Mouse (Mus musculus) midbrain, embryonic 12.5 days (tissue): ENCODE measurements around the gene Slbp. TPM values are rescaled to one million over a fixed set of nuclear protein-coding genes. Genes with fewer than 3 reads are reported as not detected.

Experiments
- ATAC-seq: fragments of 200-750 bp; cut with Nextera tagmentation; 2 replicates; pipeline ENCODE4 v1.8.0; 2017; ENCODE audit warnings: low read depth, moderate TSS enrichment, moderate library complexity; ENCODE audit not compliant: low FRiP score
- H3K27ac ChIP-seq: fragments of 300-500 bp; sonication (generic); replicated peaks from 2 replicates; pipeline ENCODE4 v1.5.1; 2016; ENCODE audit warnings: mild to moderate bottlenecking
- H3K27me3 ChIP-seq: fragments of 300-500 bp; sonication (generic); 2 replicates; pipeline ENCODE4 v1.6.1; 2016; ENCODE audit warnings: mild to moderate bottlenecking
- H3K36me3 ChIP-seq: fragments of 300-500 bp; sonication (generic); 2 replicates; pipeline ENCODE4 v1.6.1; 2016
- H3K4me1 ChIP-seq: fragments of 300-500 bp; sonication (generic); 2 replicates; pipeline ENCODE4 v1.6.1; 2016
- H3K4me2 ChIP-seq: fragments of 300-500 bp; sonication (generic); replicated peaks from 2 replicates; pipeline ENCODE4 v1.6.1; 2016; ENCODE audit warnings: mild to moderate bottlenecking, moderate library complexity
- H3K4me3 ChIP-seq: fragments of 300-500 bp; sonication (generic); 2 replicates; pipeline ENCODE4 v1.5.1; 2016; ENCODE audit warnings: mild to moderate bottlenecking
- H3K9ac ChIP-seq: fragments of 300-500 bp; sonication (generic); replicated peaks from 2 replicates; pipeline ENCODE4 v1.6.1; 2016; ENCODE audit warnings: mild to moderate bottlenecking, moderate library complexity
- H3K9me3 ChIP-seq: fragments of 300-500 bp; sonication (generic); 2 replicates; pipeline ENCODE4 v1.6.1; 2016; ENCODE audit warnings: mild to moderate bottlenecking
- WGBS: fragments of 180-500 bp; shearing (Covaris S2); methylation state at CpG from one replicate; pipeline ENCODE4 v1.1.7; 2016; 5-methylcytosine and 5-hydroxymethylcytosine counted together
- polyA plus RNA-seq: library from polyadenylated mRNA; unstranded; fragments of >200 nt; fragmentation: Nextera tagmentation; extraction: Ambion mirVana; gene quantifications from 2 replicates; pipeline ENCODE4 v1.2.1, GENCODE M21; 2016

The Slbp gene
- polyA plus RNA-seq = 231 TPM in 2 replicates

DNA sequence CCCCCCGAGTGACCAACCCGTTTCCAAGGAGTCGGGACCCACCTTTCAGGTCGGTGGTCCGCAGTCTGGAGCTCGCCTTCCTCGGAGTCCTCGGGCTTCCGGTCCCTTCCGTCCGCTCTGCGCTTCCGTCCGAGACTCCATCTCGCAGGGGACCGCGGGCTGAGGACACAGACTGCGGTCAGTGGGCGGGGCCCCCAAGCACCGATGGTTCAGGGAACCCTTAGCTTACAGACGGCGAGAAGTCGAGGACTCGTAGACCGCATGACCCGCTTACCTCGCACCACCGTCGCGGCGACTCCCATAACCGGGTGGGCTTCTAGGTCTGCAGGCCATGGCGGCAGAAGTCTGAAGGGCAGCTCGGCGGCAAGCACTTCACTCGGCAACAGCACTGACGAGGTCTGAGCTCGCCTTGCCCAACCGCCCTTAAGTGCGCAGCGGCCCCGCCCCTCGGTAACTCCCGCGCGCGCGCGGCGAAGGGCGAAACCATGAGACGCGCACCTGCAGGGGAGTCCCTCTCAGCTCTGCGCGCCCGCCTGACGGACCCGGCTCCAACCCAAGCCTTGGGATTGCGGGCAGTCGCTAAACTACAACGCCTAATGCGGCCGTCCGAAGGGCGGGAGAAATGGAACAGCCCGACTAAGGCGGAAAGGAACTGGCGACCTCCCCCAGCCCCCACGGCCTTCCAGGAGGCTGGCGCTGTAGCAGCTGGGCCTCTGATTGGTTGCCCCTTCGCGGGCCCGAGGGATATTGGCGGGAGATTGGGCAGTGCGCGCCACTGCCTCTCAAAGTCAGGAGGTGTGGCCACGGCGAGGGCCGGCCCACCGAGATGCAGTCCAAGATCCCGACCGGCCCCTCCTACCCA, at the start of gene Slbp:
Gene Slbp, minus strand, starts transcription at position 654 of the 862 bp plus-strand sequence.
- Histone ChIP-seq H3K27me3 (no peaks in the 10 kb centered on the region), H3K4me3 (peak within 1 kb of the TSS; percentile 82), H3K9me3 (no peaks in the 10 kb centered on the region), H3K4me2 (peak within 1 kb of the TSS; percentile 77), H3K9ac (peak within 1 kb of the TSS; percentile 89), H3K36me3 (peaks cover 48% of the 10 kb centered on the region), H3K27ac (peak within 1 kb of the TSS; percentile 97), H3K4me1 (peaks cover 40% of the 10 kb centered on the region)
- ATAC-seq = peak; percentile 96
- under 1% methylated on average over 82 of the region's 82 CpGs for WGBS

DNA sequence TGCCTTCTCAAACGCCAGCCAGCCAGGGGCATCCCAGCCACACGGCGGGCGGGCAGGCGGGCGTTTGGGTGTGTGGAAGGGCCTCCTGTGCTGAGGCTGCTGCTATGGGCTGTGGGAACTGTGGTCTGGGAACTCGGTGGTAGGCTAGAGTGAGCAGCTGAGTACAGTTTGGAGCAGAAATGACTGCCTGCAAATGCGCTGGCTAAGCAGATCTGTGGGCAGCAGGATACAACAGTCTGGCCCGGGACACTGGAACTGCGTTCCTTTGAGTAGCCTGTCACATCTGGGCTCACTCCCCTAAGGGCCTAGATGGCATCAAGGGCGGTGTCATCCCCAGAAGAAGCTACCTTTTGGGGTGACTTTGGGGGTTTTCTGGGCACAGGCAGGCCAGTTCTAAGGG, 49.5 kb upstream of the Slbp start:
- Histone ChIP-seq H3K9me3 (no peaks in the 10 kb centered on the region), H3K4me1 (peaks cover 86% of the 10 kb centered on the region), H3K4me3 (no peak overlapping the region), H3K36me3 (no peaks in the 10 kb centered on the region), H3K27me3 (peaks cover 78% of the 10 kb centered on the region), H3K9ac (no peak overlapping the region), H3K4me2 (no peak overlapping the region), H3K27ac (no peak overlapping the region)
- no peak for ATAC-seq
- 89% methylated on average over 11 of the region's 11 CpGs for WGBS

DNA sequence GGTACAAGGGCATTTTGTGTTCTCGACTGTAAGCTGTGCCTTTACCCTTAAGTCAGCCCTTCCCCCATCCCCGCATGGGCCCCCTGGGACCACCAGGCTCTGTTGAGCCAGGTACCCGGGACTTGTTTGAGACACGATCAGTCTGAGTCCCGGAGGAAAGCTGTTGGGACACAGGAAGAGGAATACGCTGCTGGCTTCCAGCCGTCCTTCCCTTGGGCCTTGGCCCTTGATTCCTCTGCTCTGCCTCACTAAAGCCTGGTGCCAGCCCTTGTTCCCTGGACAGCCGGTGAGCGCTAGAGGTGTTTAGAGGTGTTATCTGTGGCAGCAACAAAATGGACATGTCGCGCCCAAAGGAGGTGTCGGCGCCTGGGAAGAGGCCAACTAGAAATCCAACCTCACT, 47.6 kb upstream of the Slbp start:
- Histone ChIP-seq H3K36me3 (no peaks in the 10 kb centered on the region), H3K4me2 (no peak overlapping the region), H3K4me1 (peaks cover 86% of the 10 kb centered on the region), H3K9ac (no peak overlapping the region), H3K27me3 (peaks cover 82% of the 10 kb centered on the region), H3K9me3 (no peaks in the 10 kb centered on the region), H3K27ac (no peak overlapping the region), H3K4me3 (no peak overlapping the region)
- no peak for ATAC-seq
- WGBS = 50% methylated on average over 13 of the region's 13 CpGs

DNA sequence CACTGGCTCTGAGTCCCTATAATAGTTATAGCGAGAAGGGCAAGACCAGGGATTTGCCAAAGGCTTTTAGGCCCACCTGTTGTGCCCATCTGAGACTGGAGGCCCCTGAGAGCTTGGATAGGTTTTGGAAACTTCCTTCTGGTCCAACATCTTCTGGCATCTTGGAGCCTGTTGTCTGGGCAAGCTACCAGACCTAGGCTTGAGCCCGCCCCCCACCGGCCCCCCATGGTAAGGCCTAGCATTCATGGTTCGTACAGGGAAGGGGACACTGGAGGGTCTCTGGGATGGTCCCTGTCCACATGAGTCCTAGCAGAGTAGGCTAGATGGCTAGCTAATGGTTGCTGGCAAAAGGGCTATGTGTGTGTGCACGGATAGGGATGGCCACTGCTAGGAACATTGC, 46.3 kb upstream of the Slbp start:
- no peaks in the 10 kb centered on the region for H3K9me3 ChIP-seq
- peak overlapping the region; percentile 52 for H3K27ac ChIP-seq
- H3K4me3 ChIP-seq = no peak overlapping the region
- WGBS = 83% methylated on average over 5 of the region's 5 CpGs
- no peak for ATAC-seq
- H3K27me3 ChIP-seq = peaks cover 92% of the 10 kb centered on the region
- no peak overlapping the region for H3K4me2 ChIP-seq
- H3K36me3 ChIP-seq = no peaks in the 10 kb centered on the region
- H3K4me1 ChIP-seq = peaks cover 86% of the 10 kb centered on the region
- H3K9ac ChIP-seq = no peak overlapping the region

DNA sequence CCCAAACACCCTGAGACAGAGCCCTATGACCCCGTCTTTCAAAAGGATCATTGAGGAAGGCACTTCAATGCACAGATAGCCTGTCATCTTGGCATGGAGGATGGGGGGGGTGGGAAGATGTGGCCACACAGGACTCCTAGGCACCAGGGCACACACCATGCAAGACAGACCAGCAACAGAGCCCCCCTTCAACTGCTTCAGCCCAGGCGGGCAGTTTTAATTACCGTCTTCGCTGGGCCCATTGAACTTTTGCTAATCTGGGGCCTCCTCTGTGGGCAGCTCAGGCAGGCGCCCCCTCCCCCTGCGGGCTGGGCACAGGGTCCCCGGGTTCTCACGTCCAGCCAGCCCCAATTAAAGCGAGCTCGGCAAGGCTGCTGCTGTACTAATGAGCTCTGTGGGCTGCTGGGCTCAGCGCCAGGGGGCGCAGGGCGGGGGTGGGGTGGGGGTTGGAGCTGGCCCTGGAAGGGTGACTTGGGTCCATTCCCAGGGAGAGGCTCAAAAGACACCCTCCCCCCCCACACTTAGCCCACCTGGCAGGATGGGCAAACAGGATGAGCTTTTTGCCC, 45.7 kb upstream of the Slbp start:
- no peaks in the 10 kb centered on the region for H3K36me3 ChIP-seq
- 0 out of 2 replicates have a peak overlapping the region, but pooled peaks have one; percentile 13 for H3K4me2 ChIP-seq
- H3K9ac ChIP-seq = no peak overlapping the region
- peak; percentile 13; the same call in 1 of the 2 replicates for ATAC-seq
- no peak overlapping the region for H3K4me3 ChIP-seq
- 9% methylated on average over 12 of the region's 13 CpGs for WGBS
- peaks cover 88% of the 10 kb centered on the region for H3K4me1 ChIP-seq
- peak overlapping the region; percentile 52 for H3K27ac ChIP-seq
- peaks cover 94% of the 10 kb centered on the region for H3K27me3 ChIP-seq
- H3K9me3 ChIP-seq = no peaks in the 10 kb centered on the region

DNA sequence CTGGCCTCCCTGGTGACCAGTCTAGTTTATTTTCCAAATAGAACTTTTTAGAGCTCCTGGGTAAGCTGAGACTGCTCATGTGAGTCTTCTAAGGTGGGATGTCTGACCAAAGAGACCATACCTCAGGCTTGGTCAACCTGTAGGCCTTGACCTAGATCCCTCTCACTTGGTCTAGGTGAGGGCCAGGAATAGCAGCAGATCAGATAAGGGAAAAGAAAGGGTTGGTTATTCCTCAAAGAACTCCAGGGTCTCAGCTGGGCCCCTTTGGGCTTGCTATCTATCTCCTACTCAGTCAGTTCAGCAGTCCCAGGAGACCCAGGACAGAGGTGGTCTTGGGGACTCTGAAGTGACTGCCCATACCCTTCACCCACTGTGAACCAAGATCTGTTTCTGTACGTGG, 45.2 kb upstream of the Slbp start:
- 5% methylated on average over 1 of the region's 1 CpGs for WGBS
- Histone ChIP-seq H3K27me3 (peaks cover 94% of the 10 kb centered on the region), H3K4me2 (0 out of 2 replicates have a peak overlapping the region, but pooled peaks have one; percentile 13), H3K4me3 (no peak overlapping the region), H3K4me1 (peaks cover 92% of the 10 kb centered on the region), H3K9me3 (no peaks in the 10 kb centered on the region), H3K27ac (peak overlapping the region; percentile 52; the same call in 1 of the 2 replicates), H3K36me3 (no peaks in the 10 kb centered on the region), H3K9ac (no peak overlapping the region)
- no peak for ATAC-seq

DNA sequence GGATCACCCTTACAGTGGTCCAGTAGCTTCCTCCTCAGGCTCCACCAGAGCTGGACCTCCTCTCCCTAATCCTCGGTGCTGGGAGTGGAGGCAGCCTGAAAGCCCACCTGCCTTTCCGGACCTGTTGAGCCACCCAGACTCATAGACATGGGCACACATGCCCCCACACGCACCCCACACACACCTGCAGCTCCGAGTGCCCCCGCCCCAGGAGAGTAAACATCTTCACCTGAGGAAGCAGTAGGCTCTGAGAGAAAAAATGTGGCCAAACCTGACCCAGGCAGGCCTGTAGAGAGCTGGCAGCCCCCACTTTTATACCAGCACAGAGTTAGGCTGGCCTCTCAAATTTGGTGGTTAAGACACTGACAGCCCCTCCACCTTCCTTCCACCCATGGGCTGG, 44.1 kb upstream of the Slbp start:
- H3K27ac ChIP-seq = peak overlapping the region; percentile 92
- 35% methylated on average over 5 of the region's 5 CpGs for WGBS

DNA sequence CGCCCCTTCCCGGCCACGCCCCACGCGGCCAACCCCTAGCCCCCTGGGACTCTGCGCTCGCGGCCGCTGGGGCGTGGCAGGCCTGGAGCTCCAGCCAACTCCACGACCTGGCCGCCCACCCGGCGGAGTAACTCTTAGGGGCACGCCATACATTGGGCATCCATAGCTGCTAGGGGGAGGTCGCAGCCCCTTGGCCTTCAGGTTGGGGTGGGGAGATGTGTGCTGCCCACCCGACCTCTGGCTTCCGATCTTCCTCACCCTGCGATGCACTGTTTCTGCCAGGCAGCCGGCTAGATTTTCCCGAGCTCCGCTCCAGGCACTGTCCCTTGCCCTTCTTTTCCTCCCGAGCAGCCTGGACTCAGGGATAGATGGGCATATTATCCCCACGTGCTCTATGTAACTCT, 43.3 kb upstream of the Slbp start:
- no peaks in the 10 kb centered on the region for H3K9me3 ChIP-seq
- WGBS = 2% methylated on average over 24 of the region's 24 CpGs
- peaks cover 92% of the 10 kb centered on the region for H3K27me3 ChIP-seq
- H3K9ac ChIP-seq = peak overlapping the region; percentile 54
- peak overlapping the region; percentile 68 for H3K4me2 ChIP-seq
- H3K27ac ChIP-seq = peak overlapping the region; percentile 92
- peak overlapping the region; percentile 41 for H3K4me3 ChIP-seq
- ATAC-seq = peak; percentile 5; the same call in 1 of the 2 replicates
- H3K36me3 ChIP-seq = no peaks in the 10 kb centered on the region
- H3K4me1 ChIP-seq = peaks cover 94% of the 10 kb centered on the region

More for the DNA sequence above, 44.1 kb upstream of the Slbp start:
- Histone ChIP-seq H3K27me3 (peaks cover 93% of the 10 kb centered on the region), H3K4me2 (peak overlapping the region; percentile 68), H3K9me3 (no peaks in the 10 kb centered on the region), H3K4me3 (no peak overlapping the region), H3K9ac (no peak overlapping the region), H3K4me1 (peaks cover 96% of the 10 kb centered on the region), H3K36me3 (no peaks in the 10 kb centered on the region)
- no peak for ATAC-seq

DNA sequence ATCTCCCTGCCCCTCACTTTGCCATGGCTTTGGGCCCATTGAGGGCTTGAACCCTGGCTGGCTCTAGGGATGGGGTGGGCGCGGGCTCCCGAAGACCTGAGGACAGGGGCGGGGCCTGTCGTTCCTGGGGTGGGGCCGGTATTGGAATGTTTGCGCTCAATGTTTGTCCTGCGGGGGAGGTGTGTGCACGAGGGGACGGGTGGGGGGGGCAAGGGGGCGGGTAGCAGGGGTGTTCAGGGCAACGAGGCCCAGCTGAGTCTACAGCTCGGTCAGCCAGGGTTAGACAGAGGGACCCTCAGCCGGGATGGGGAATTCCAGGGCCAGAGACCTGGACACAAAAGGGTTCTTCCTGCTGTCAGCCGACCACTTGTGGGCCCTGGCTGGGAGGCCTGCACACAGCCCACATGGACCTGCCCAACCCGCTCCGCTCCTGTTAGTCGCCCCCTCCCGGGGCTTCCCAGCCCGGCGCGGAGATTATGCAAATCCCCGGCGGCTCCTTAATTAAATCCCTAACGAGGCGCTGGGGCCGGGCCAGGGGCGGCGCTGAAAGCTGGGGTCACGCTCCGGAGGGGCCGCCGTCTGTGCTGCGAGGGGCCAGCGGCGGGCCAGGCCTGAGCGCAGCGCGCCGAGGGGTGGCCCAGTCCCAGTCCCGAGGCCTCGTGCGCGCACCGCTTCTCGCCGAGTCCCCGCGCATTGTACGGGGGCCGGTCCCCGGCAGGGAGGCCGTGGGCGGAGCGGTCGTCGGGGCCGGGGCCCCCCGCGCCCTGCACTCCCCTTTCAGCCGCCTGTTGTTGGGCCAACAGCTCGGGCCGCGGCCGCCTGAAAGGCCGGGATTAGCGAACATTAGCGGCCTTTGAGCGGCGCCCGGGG, 42.7 kb upstream of the Slbp start:
- H3K27me3 ChIP-seq = peaks cover 92% of the 10 kb centered on the region
- peak overlapping the region; percentile 54 for H3K9ac ChIP-seq
- H3K4me3 ChIP-seq = peak overlapping the region; percentile 41
- H3K4me2 ChIP-seq = peak overlapping the region; percentile 68
- no peaks in the 10 kb centered on the region for H3K9me3 ChIP-seq
- peak overlapping the region; percentile 92 for H3K27ac ChIP-seq
- H3K4me1 ChIP-seq = peaks cover 94% of the 10 kb centered on the region
- H3K36me3 ChIP-seq = no peaks in the 10 kb centered on the region
- 1% methylated on average over 54 of the region's 71 CpGs for WGBS
- peak; percentile 88 for ATAC-seq

DNA sequence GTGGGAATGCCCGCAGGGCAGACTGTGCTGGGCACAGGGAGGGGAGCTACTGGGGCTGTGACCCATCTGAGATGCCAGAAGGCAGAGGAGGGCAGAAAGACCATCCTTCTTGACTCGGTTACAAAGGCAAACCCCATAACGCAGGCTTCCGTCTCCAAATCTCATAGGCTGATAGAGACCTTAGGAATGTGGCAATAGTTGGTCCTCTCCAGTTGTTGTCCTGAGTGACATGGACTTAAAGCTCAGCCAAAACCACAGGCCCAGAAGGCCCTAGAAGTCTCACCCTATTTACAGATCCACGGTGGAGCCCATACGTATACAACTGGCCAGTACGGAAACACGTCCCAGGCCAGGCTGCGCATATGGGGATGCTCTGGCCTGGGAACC, 42.1 kb upstream of the Slbp start:
- WGBS = 28% methylated on average over 9 of the region's 9 CpGs

DNA sequence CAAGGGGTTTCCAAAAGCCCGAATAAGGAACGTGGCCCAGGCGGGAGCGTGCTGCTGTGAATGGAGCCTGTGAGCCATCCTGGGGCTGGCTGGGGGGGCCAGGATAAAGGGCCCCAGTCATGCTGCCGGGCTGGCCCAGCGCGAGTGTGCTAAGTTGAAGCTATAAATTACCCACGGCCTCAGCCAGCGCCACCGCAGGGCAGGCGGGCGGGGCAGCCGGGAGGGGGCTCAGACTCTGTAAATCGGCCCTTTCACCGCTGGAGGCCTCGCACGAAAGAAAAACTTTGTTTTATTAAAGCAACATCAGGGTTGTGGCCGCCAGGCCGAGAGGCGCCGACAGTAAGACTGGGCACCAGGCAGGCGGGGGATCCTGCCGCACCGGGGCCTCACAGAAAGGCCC, 40.0 kb upstream of the Slbp start:
- no peak overlapping the region for H3K4me3 ChIP-seq
- peak overlapping the region; percentile 8; the same call in 1 of the 2 replicates for H3K9ac ChIP-seq
- WGBS = 2% methylated on average over 24 of the region's 24 CpGs
- peak overlapping the region; percentile 32 for H3K4me2 ChIP-seq
- peaks cover 86% of the 10 kb centered on the region for H3K27me3 ChIP-seq
- peaks cover 94% of the 10 kb centered on the region for H3K4me1 ChIP-seq
- H3K9me3 ChIP-seq = no peaks in the 10 kb centered on the region
- H3K27ac ChIP-seq = peak overlapping the region; percentile 77
- ATAC-seq = no peak
- no peaks in the 10 kb centered on the region for H3K36me3 ChIP-seq

More for the DNA sequence above, 42.1 kb upstream of the Slbp start:
- H3K9ac ChIP-seq = no peak overlapping the region
- H3K4me2 ChIP-seq = peak overlapping the region; percentile 68
- H3K36me3 ChIP-seq = no peaks in the 10 kb centered on the region
- H3K9me3 ChIP-seq = no peaks in the 10 kb centered on the region
- H3K4me3 ChIP-seq = no peak overlapping the region
- ATAC-seq = no peak
- H3K27ac ChIP-seq = peak overlapping the region; percentile 92
- H3K27me3 ChIP-seq = peaks cover 92% of the 10 kb centered on the region
- H3K4me1 ChIP-seq = peaks cover 94% of the 10 kb centered on the region
